Mouse (Mus musculus) Muller cell, postnatal 12 days (primary cell): ENCODE measurements around the gene Phc3.

Experiments used
- DNase-seq: peaks from one replicate; pipeline ENCODE4 v3.0.0-alpha.2; 2015; ENCODE audit errors: inconsistent ontology term

Phc3 gene

GRCm38 (mm10) chr3:30976991-30977603, 7.9 kb upstream of the Phc3 start:
- DNase-seq: no peak

DNA sequence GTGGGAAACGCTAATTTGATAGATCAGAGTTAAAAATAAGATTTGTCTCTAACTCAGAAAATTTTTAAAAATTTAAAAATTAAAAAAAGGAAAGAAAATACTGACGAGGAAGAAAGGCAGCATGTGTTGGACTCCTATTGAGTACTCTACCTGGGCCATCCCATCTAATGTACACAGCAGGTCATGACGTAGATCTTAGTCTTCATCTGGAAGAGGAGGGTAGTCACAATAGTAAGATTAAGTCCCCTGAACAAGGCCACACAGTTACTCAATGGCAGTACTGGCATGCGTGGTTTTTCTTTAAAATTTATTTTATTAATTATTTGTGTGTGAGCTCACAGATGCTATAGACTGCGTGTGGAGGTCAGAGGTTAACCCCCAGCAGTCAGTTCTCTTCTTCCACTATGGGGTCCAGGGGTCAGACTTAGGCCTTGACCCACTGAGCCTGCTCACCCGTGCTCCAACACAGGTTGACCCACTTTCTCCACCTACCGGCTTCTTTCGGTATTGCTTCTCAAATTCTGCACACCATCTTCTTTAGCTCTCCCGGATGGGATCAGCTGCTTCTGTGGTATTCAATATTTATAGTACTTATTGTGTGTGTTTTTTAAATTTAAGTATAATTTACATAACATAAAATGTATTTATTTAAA, 6.0 kb upstream of the Phc3 start:
- DNase-seq: no peak

GRCm38 (mm10) chr3:30968531-30969092, 603 bp downstream of the Phc3 start:
- peak; percentile 78 for DNase-seq

DNA sequence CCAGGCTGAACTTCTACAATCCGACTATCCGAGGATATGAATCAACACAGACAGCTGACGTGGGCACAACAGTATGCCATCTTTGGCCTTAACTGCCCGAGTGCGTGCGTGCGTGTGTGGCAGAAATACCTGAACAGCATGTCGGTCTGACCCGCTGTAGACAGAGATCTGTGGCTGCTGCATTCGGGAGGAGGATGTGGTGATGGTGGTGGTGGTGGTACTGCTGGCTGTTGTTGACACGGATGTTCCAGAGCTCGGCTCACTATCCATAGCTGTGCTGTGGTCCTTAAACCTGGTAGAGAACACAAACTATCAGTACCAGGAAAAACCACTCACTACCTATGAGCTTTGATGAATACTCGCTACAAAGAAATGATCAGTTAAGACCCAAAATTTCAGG, 3.6 kb downstream of the Phc3 start:
- DNase-seq: no peak

DNA sequence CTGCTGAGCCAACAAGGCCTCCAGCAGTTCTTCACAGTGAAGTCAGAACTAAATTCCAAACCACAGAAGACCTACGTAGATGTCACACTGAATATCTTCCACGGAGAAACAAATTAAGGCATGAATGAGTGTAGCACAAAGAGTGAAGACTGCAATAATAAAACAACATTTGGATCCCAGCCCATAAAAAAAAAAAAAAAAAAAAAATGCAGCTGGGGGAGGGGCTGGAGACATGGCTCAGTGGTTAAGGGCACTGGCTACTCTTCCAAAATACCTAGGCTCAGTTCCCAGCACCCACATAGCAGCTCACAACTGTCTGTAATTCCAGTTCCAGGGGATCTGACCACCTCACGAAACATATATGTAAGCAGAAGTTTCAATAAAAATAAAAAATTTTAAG, 5.0 kb downstream of the Phc3 start:
- no peak for DNase-seq

GRCm38 (mm10) chr3:30963100-30963499, 6.1 kb downstream of the Phc3 start:
- DNase-seq: no peak

GRCm38 (mm10) chr3:30959868-30960831, 9.1 kb downstream of the Phc3 start:
- DNase-seq: peak; percentile 77

DNA sequence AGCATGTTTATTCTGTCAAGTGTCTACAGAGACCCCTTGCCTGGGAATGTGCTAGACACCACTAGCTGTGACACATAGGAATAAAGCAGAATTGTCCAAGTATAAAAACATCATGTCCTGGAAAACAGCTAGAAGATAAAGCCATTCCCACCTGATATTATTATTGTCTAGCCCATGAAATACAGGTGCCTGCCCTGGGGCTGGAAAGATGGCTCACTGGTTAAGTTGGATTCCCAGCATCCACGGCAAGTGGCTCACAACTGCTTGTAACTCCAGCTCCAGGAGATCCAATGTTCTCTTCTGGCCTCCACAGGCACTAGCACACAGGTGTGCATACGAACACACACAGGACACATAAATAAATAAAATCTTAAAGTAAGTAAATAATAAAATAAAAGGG, 10.5 kb downstream of the Phc3 start:
- no peak for DNase-seq

DNA sequence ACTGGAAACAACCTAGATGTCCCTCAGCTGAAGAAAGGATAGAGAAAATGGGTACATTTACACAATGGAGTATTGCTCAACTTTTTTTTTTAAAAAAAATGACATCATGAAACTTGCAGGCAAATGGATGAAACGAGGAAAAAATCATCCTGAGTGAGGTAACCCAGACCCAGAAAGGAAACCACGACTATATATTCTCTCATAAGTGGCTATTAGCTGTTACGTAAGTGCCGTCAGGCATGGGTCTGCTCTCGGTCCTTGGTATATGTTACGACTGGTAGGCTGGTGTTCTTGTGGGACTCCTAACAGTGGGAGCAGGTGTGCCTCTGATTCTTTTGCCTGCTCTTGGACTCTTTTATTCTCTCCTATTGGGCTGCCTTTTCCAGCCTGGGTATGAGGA, 12.9 kb downstream of the Phc3 start:
- no peak for DNase-seq

GRCm38 (mm10) chr3:30952273-30953070, 16.7 kb downstream of the Phc3 start:
- DNase-seq: no peak

- peak; percentile 16 for DNase-seq
Observed at GRCm38 (mm10) chr3:30951652-30952051, 17.6 kb downstream of the Phc3 start.

- DNase-seq: no peak
Observed at GRCm38 (mm10) chr3:30934384-30934783, 34.8 kb downstream of the Phc3 start.

- DNase-seq: no peak
Observed at GRCm38 (mm10) chr3:30929828-30930227, 39.4 kb downstream of the Phc3 start.

DNA sequence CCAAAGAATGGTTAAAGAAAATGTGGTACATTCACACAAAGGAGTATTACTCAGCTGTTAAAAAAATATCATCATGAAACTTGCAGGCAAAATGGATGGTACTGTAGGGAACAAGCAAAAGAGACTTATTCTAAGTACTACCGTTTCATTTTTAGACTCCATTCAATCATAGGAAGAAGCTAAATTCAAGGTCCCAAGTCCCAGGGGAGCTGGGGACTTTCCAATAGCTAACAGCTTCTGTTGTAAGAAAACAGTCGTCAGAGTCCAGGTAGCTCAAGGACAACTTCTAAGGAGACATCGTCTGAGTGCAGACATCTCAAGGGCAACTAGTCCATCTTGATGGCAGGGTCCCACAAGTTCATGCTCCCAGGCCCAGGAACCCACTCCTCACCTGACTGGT, 41.6 kb downstream of the Phc3 start:
- DNase-seq: no peak

GRCm38 (mm10) chr3:30917160-30917559, 52.1 kb downstream of the Phc3 start:
- no peak for DNase-seq

GRCm38 (mm10) chr3:30904658-30905057, 64.6 kb downstream of the Phc3 start:
- no peak for DNase-seq

DNA sequence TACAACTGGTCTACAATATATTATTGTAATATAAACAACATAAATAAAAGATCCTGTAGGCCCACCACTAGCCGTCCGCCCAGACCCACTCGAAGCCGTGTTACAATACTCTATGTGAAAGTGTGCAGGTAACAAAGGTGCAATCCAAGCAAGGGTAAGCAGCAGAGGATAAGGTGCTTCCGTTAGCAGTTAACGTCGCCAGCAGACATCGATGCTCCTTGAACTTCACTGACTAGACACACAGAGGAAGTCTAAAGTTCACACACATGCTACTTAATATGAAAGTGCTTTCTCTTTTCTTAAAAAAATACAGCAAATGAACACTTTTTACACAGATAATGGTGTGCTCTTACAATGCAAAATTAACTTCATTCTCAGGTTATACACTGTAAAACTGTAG, 69.8 kb downstream of the Phc3 start:
- no peak for DNase-seq

GRCm38 (mm10) chr3:30896721-30897120, 72.5 kb downstream of the Phc3 start:
- DNase-seq: no peak

DNA sequence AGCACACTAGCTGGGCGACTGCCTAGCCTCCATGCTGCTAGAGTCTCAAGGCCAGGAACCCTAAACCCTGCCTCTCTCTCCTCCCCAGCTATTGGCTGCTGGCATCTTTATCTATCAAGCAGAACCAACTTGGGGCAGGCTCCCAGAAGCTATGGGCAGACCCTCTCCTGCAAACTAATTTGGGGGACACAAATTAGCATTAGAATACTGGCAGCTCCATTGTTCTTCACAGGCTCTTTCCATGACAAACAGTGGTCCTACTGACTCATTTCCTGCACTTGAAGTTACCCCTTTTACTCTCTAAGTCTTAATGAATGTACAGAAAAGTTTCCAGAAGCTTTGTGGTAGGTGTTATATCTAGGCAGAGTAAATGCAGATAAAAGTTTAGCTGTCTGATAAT, 80.2 kb downstream of the Phc3 start:
- DNase-seq: no peak

DNA sequence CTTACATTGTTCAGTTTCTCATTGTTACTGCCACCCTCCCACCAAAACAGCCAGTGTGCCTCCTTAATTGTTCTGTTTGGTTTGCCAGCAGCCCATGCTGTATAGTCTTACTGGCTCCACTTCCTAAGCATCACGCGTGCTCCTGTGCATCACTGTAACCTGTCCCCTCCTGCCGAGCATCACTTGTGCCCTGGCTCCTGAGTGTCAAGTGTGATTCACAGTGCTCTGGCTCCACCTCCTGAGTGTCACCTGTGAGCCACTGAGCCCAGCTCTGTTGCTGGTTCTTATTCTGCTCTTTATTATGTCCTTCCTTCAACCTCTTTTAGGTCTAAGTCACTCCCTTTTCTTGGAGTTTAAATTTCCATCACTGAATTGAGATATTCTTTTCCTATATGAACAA, 81.8 kb downstream of the Phc3 start:
- DNase-seq: no peak

GRCm38 (mm10) chr3:30876709-30877108, 92.5 kb downstream of the Phc3 start:
- no peak for DNase-seq
